Mouse (Mus musculus): Measurements from ENCODE around the gene Cib3.

Gene Cib3

DNA sequence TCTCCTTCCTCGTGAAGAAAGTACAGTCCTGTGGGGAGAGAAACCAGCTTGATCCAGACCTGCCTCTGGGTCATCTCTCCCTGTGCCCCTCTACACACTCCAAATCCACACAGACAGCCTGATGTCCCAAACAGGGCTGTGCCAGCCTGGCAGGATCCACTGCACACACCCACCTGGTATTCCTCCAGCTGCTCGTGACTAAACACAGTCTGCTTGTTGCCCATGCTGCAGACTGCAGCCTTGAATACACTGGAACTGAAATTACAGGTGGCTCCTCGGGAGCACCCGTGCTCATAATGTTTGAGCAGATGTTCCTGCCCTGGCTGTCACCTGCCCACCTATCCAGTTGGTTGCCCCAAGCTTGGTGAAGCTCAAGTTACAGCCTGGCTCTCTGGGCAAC is at the start of gene Cib3:
TSS of gene Cib3 (minus strand) at position 87 of the 400 bp plus-strand sequence.
- DNase-seq = no peak

DNA sequence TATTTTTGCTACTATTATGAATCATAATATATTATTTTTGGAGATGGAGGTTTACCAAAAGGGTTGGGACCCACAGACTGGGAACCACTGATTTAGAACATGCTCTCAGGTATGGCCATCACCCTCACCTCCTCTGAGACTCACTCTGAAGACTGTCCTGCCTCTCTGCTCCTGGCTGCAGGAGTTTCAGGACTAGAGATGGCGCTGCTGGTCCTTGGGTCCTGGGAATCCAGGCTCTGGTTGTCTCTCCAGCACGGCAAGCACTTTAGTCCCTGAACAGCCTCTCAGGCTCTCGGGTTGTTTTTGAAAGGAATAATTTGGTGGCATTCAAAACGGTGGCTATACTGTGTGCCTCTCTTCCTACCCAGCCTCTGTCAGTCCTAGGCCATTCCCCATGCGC is 49.2 kb upstream of the Cib3 start:
- DNase-seq = peak; percentile 38 to 60

DNA sequence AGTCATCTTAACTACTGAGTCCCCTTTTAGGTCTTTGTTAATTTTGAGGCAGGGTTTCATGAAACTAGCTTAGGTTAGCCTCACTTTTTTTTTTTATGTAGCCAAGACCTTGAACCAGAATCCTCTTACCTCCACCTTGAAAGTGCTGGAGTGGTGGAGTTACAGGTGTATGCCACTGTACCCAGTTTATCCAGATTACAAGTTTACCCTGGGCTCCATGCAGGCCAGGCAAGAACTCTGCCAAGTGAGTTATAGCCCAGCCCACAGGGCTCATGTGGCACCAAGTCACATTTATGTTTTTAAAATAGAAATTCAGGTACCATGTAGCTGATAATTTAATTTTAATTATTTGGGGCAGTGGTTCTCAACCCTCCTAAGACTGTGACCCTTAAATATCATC is 48.8 kb upstream of the Cib3 start:
- no peak for DNase-seq

DNA sequence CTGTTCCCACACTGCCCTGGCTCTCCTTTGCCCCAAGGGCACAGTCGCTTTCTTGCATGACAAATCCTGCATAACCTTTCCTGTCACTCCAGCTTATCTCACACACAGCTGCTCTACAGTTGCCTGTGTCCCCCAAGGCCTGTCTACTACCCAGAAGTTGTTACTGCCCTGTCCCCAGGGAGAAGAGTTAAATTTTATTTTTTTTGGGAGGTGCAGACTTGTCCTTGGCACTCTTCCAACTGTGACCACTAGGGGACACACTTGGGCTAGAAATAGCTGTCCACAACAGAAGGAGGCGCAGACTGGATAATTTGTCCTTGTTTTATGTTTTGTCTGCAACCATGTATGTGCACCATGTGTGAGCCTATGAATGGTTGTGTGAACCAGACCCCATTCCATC is 48.4 kb upstream of the Cib3 start:
- DNase-seq = peak; percentile 38 to 57

DNA sequence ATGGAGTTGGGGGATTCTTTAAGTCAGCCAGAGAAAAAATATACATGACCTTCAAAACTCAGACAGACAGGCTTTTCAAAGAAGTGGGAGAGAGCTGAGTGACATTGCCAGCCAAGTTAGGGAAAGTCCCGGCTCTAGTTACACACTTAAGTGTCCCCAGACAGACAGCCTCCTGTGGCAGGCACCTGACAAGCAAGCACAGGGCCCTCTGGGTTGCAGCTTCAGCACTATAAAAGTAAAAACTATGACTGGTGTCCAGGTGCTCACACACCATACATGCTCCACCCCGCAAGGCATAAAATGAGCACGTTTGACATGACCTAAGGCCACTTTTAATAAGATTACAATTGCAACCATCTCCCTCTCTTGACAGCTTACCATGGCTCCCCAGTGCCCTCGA is 47.9 kb upstream of the Cib3 start:
- no peak for DNase-seq

DNA sequence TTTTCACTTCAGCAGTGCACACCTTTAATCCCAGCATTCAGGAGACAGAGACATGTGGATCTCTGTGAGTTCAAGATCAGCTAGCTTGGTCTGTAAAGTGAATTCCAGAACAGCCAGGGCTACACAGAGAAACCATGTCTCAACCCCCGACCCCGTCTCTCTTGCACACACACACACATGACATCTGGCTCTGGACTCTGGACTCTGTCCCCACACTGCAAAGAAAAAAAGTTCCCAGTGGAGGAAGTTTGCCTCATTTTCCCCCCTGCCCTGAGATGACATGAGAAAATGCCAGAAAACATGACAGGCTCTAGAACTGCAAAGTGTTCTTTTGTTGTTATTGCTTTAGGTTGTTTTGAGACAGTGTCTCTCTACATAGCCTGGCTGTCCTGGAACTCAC is 47.2 kb upstream of the Cib3 start:
- no peak for DNase-seq

DNA sequence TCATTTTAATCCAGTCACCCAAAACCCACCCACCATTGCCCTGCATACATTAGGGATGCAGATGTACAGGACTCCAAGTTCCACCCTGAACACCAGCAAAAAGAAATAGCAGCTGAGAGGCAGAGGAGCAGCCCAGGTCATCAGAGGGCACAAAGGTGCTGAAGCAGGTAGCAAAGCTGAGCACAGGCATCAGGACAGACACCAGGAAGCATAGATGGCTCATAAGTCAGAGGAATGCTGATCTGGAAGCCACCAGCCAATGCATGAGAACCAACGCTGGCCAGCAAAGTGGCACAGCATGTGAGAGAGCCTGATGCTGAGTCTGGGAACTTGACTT is 45.2 kb upstream of the Cib3 start:
- DNase-seq = no peak

DNA sequence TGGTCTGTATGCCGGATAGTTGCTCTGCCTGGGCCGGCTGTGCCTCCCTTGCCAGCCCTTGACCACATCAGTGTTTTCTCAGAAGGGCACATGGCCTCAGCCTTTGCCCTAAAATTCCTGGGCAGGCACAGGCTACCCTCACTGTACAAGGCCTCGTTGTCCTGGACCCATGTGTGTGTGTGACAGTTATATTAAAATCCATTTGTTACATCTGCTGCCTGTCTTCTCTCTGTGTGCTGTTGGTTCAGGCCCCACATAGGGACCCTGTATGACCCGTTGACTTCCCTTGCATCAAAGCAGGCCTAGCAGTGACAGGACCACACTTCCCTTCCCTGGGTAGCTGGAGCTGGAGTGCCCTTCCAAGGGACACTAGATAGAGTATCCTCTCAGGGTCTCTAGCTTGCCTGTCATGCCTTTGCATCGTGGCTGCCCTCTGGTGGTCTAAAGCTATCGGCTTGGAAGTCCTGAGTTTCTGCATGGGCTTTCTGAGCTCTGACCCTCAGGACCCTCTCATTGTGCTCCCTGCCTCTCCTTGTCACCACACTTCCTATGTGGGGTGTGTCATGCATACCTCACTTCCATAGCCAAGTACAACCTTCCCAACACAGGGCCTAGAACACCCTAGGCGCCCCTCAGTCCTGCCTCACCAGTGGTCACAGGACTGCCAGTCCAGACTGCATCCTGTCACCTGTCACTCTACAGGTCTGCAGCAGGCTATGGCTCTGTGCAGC is 44.7 kb upstream of the Cib3 start:
- peak in 1 of 2 experiments; percentile 31 for DNase-seq

DNA sequence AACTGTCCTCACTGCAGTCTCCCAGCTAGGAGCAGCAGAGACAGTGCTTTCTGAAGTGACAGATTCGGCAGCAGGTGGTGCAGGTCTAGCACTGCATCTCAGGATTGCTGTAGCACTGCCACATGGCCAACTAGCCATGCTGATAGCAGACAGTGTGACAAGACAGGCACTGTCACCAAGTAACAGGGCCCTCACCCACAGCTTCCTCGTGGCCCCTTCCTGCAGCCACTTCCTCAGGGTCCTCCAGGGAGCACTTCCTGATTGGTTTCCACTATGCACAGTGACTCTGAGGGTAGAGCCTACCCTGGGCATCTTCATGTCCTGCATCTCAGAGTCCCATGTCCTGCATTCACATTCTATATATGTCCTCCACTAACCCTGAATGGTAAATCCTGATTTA is 32.0 kb upstream of the Cib3 start:
- no peak for DNase-seq

DNA sequence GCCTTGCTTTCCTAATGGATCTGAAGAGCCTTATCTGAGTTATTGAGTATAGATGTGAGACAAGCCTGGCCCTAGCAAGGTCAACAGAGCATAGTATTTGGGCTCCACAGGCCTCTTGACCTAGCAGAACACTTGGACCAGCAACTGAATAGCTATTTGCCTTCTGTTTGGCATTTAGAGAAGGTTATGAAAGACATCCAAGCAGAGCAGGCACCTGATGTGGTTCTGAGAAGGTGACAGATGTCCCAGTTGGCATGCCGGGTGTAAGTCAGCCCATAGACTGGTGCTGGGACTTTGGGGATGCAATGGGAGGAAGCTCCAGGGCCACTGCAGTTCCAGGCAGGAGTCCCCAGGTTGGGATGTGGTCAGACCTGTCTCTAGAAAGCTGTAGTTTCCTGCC is 29.6 kb upstream of the Cib3 start:
- no peak for DNase-seq

DNA sequence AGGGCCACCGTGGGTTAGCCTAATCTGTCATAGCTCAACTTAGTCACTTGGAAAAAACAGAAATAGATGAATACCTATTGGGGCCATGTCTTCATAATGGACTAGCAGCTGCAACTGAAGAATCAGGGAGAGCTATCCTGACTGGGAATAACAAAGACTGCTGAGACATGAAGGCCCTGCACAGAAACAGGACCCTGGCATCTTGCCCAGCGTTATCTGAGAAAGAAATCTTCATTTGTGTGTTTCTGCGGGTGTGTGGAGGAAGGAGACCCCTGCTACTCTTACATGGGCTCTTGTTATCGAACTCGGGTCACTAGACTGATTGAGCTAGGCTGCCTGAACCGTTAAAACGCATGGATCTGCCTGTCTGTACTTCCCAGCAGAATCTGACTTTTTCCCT is 28.3 kb upstream of the Cib3 start:
- peak in 1 of 2 experiments; percentile 43 for DNase-seq

DNA sequence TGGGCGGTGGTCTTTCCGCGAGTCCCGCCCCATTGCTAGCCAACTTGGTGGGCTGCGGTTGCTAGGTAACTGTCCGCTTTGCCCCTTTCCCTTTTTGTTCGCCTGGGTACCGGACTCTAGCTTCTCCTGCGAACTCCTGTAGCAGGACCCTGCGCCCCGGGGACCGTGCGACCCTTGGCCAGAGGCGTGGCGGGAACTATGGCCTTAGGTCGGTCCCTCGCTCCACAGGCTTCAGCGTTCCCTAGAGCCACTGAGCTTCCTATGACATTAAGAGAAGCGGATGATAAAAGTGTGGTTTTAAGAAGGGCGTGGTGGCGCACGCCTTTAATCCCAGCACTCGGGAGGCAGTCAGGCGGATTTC is 27.7 kb upstream of the Cib3 start:
- DNase-seq = no peak

DNA sequence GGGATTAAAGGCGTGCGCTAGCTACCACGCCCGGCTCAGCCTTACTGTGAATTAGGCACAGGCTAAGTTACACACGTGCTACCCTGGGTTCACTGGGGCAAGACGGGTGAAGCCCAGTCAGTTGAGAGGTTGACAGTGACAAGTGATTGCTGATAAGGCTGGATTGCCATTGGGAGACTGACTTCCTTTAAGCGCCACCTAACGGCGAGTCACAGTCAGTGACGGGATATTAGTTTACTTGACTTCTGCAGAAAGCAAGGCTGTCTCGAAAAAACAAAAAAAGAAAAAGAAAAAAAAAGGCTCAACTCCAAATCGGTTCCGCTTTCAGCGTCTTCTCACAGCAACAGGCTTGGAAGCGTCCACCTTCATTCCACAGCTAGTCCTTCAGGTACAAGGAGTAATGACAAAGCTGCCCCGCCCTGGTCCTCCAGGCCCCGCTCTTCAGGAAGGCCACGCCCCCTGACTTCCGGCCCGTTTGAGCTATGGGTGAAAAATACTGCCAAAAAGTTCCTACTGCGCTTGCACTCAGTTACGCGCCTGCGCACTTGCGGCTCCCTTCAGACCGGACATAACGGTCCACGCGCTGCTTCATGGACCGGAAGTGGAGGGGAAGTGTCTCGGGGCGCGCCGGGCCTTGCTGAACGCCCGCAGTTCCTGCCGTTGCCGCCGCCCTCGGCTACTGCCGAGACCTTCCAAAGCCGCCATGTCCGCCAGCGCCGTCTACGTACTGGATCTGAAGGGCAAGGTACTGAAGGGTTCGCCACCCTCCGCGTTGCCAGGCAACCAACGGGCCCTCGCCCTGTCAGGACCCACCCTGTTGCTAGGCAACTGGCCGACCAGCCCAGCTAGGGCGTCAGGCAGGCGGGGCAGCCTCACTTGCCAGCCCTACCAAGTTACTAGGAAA is 27.1 kb upstream of the Cib3 start, which contains the start of gene Ap1m1:
TSS of gene Ap1m1 (plus strand) at position 520 of the 904 bp plus-strand sequence.
- peak; percentile 97 to 99 for DNase-seq

DNA sequence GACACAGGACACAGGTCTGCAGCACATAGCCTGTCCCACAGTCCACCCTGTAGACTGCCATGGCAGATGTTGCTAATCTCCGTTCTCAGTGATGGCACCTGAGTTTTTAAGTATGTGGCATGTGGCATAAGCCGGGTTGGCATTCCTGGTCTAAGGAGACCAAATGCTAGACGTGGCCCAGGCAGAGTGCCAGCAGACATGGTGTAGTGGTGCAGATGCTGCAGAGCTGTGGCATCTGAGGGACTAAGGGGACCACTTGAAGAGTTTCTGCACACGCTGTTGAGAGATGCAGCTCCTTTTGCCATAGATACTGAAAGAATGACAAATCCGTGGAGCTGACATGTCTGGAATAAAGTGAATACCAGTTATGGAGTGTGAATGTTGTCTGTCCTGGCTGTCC is 10.0 kb upstream of the Cib3 start:
- no peak for DNase-seq

DNA sequence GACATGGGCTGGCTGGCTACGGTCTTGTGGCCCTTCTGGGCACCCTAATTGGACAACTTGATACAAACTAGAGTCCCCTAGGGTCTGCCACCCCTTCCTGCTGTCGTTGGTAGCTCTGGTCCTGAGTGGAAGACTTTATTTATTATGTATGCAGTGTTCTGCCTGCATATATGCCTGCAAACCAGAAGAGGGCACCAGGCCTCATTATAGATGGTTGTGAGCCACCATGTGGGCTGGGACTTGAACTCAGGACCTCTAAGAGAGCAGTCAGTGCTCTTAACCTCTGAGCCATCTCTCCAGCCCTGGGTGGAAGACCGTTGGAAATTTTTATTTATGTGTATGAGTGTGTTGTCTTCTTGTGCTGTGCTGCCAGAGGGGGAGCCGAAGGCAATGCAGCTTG is 8.1 kb upstream of the Cib3 start:
- no peak for DNase-seq

DNA sequence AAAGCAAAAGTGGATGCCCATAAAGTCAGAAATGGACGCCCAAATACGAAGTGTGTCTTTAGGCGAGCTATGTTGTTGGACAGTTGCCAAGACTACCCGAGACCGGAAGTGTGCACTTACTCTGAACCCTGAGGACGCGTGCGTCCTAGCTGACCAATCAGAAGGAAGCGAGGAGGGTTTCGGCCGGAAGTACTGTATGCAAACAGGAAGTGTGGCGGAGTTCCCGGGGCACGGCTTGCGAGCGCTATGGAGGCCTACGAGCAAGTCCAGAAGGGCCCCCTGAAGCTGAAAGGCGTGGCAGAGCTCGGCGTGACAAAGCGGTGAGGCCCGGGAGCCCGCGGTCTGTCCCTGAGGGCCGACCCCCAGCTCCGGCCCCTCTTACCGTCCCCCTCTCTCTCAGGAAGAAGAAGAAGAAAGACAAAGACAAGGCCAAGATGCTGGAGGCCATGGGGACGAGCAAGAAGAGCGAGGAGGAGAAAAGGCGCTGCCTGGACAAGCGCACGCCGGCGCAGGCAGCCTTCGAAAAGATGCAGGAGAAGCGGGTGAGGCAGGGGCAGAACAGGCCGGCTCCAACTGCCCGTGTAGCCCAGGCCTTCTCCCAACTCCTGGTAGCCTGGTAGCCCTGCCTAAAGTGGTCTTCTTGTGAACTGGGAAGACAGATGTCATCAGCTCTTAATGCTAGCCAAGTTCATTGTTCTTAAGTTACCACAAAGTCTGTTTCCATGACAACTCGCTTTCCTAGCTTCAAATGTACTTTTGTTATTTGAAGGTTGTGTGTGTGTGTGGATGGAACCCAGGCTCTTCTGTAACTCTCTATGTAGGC is 7.1 kb upstream of the Cib3 start, which contains the start of gene Fam32a:
TSS of gene Fam32a (plus strand) at position 190 of the 823 bp plus-strand sequence.
- DNase-seq = peak; percentile 84 to 90

DNA sequence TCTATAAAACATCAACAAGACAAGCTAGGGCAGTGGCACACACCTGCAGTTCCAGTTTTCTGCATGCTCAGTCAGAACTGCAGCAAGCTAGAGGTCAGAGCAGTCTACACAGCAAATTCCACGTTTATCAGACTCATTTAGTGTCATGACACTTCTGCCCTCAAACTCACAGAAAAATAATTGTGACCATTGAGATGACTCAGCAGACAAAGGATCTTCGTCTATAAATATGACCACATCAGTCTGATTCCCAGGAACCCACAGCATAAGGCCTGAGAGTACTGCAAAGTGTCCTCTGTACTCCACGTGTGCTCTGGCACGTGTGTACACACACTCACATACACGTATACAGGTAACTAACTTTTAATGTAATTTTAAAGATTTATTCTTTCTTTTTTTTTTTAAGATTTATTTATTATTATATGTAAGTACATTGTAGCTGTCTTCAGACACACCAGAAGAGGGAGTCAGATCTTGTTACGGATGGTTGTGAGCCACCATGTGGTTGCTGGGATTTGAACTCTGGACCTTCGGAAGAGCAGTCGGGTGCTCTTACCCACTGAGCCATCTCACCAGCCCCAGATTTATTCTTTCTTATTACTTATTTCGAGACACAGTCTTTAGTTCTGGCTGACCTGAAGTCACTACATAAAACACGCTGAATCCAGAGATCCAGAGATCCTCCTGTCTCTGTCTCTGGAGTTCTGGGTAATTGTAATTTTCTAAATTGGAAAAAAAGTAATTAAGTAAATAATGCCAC is 6.3 kb upstream of the Cib3 start:
- DNase-seq = no peak

DNA sequence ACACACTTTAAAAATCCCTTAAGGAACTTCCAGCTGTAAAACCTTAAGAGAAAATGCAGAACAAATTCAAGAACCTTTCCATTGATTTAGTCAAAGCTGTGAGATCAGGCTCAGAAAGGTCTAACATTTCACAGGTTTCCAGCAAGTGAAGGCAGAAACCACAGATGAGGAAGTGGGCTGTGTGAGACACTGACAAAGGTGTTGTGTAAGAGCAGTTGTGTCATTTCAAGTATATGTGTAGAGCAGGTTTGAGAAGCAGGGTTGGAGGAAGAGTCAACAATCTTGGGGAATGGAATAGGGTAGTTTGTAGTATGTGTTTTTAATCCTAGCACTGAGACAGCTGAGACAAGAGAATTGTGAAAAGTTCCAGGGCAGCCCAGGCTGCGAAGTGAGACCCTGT is 3.2 kb upstream of the Cib3 start:
- DNase-seq = no peak

DNA sequence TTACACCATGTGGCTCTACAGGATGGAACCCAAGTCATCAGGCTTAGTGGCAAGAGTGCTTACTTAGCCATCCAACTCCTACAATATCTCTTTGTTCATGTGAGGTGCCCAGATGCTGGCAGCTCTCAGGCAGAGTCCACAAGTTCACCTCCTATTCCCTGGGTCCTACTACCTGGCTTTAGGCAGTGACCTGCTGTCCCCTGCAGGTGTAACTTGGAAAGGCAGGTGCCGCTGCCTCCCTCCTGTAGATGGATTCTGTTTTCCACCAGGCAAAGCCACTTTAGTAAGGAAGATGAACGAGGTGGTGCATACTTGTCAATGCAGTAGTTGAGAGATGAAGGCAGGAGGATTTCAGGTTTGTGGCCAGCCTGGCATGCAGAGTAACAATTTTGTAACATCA is 2.4 kb upstream of the Cib3 start:
- no peak for DNase-seq

DNA sequence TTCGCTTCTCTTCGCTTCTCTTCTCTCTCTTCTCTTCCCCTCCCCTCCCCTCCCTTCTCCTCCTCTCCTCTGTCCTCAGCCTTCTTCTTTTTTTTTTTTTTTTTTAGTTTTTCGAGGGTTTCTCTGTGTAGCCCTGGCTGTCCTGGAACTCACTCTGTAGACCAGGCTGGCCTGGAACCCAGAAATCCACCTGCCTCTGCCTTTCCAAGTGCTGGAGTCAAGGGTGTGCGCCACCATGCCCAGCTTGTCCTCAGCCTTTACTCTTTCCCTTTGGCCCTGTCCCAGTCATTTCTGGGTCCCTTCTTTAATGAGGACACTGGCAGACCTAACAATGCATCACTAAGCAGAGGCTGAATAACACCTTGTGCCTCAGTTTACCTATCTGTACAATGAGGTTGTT is 899 bp upstream of the Cib3 start, which contains the start of gene Gm11034:
TSS of gene Gm11034 (minus strand) at position 101 of the 400 bp plus-strand sequence.
- DNase-seq = no peak

DNA sequence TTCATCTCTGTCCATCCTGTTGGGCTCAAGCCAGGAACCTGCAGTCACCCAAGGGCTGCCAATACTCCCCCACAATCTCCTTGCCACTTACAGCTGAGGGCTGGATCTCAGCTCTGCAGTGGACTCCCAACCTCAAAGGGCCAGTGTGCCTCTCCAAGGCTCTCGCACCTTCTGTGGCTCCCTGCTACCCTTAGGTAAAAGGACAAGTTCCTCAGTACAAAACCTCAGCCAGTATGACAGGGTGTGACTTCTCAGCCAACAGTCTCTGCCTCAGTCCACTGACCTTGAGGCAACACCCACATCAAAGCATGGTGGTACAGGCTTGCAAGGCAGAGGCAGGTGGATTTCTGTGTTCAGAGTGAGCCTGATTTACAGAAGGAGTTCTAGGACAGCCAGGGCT is 791 bp downstream of the Cib3 start:
- DNase-seq = no peak

DNA sequence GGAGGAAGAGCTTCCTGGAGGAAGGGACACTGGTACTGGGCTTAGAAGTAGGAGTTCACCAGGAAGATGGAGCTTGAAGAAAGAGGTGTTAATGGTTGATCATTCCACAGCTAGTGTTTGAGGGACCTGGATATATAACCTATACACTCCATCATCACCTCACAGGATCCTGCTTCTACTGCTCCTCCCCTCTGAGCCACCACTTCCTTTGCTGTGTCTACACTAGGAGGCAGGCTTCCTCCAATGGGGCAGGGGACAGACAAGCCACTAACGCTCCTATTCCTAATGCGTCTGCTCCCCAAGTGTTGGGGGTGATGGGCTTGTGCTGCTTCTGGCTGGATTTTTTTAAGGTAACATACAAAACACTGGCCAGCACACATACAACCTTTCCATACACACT is 1.9 kb downstream of the Cib3 start:
- no peak for DNase-seq
